Mouse (Mus musculus) lung, embryonic 14.5 days (tissue): ENCODE data around the gene Gle1. TPM values are rescaled to one million over a fixed set of nuclear protein-coding genes. Genes with fewer than 3 reads are reported as not detected.
"Not testable (repeated sequence)": the region's sequence is repeated elsewhere in the genome, so short reads cannot be mapped to it uniquely, and the experiment has no call there.

ENCODE experiments used
- ATAC-seq: fragments of 200-750 bp; cut with Nextera tagmentation; 2 replicates; pipeline ENCODE4 v1.8.0; 2017; ENCODE audit warnings: mild to moderate bottlenecking, moderate TSS enrichment, moderate library complexity; ENCODE audit not compliant: insufficient read depth
- DNase-seq: peaks from one replicate; pipeline ENCODE4 v3.0.0-alpha.2; 2015
- H3K27ac ChIP-seq: fragments of 300-500 bp; sonication (generic); 2 replicates; pipeline ENCODE4 v1.5.1; 2014; ENCODE audit warnings: low read depth, mild to moderate bottlenecking, moderate library complexity
- H3K27me3 ChIP-seq: fragments of 300-500 bp; sonication (generic); 2 replicates; pipeline ENCODE4 v1.6.1; 2014; ENCODE audit warnings: low read length, control low read depth; ENCODE audit not compliant: insufficient read depth
- H3K36me3 ChIP-seq: fragments of 300-500 bp; sonication (generic); 2 replicates; pipeline ENCODE4 v1.6.1; 2014; ENCODE audit warnings: control low read depth; ENCODE audit not compliant: insufficient read depth
- H3K4me1 ChIP-seq: fragments of 300-500 bp; sonication (generic); 2 replicates; pipeline ENCODE4 v1.6.1; 2014; ENCODE audit warnings: antibody characterized with exemption, control low read depth; ENCODE audit not compliant: insufficient read depth
- H3K4me2 ChIP-seq: fragments of 300-500 bp; sonication (generic); 2 replicates; pipeline ENCODE4 v1.6.1; 2014; ENCODE audit warnings: mild to moderate bottlenecking
- H3K4me3 ChIP-seq: fragments of 300-500 bp; sonication (generic); 2 replicates; pipeline ENCODE4 v1.5.1; 2014; ENCODE audit warnings: low read depth, low read length
- H3K9ac ChIP-seq: fragments of 300-500 bp; sonication (generic); 2 replicates; pipeline ENCODE4 v1.6.1; 2014
- H3K9me3 ChIP-seq: fragments of 300-500 bp; sonication (generic); 2 replicates; pipeline ENCODE4 v1.6.1; 2016; ENCODE audit warnings: low read depth, low read length, control low read depth
- CTCF ChIP-seq: IDR thresholded peaks from 2 replicates; pipeline ENCODE4 v1.5.1; 2016; ENCODE audit warnings: antibody characterized with exemption, low read depth
- WGBS: fragments of 180-500 bp; shearing (Covaris S2); extraction: QIAGEN DNeasy Blood & Tissue Kit; methylation state at CpG from one replicate; pipeline ENCODE4 v1.1.7; 2014; 5-methylcytosine and 5-hydroxymethylcytosine counted together
- polyA plus RNA-seq: library from polyadenylated mRNA; unstranded; fragments of >200 nt; fragmentation: Nextera tagmentation; extraction: Ambion mirVana; gene quantifications from 2 replicates; pipeline ENCODE4 v1.2.1, GENCODE M21; 2014

Gene Gle1
- polyA plus RNA-seq, 1 experiment from 2014 or later, result 64.0 TPM

- no peak for DNase-seq
- H3K4me2 ChIP-seq, result no peak overlapping the region
- no peak for ATAC-seq
- 83% methylated on average over 2 of the region's 2 CpGs for WGBS
- no peak overlapping the region for H3K9ac ChIP-seq
- H3K27me3 ChIP-seq, result no peaks in the 10 kb centered on the region
- no peaks in the 10 kb centered on the region for H3K4me1 ChIP-seq
- no peak overlapping the region for H3K27ac ChIP-seq
- peaks cover 98% of the 10 kb centered on the region for H3K36me3 ChIP-seq
- no peak for TF ChIP-seq CTCF
- no peaks in the 10 kb centered on the region for H3K9me3 ChIP-seq
- no peak overlapping the region for H3K4me3 ChIP-seq
Measured at GRCm38 (mm10) chr2:29897366-29897765, 37.9 kb upstream of the Gle1 start.

- ATAC-seq (no peak), DNase-seq (no peak)
- no peak for TF ChIP-seq CTCF
- Histone ChIP-seq H3K9me3 (no peaks in the 10 kb centered on the region), H3K27ac (no peak overlapping the region), H3K4me3 (no peak overlapping the region), H3K27me3 (no peaks in the 10 kb centered on the region), H3K4me1 (no peaks in the 10 kb centered on the region), H3K4me2 (no peak overlapping the region), H3K36me3 (peaks cover 98% of the 10 kb centered on the region), H3K9ac (no peak overlapping the region)
- 91% methylated on average over 1 of the region's 1 CpGs for WGBS
Measured at GRCm38 (mm10) chr2:29898081-29898480, 37.1 kb upstream of the Gle1 start.

GRCm38 (mm10) chr2:29902194-29902593 is 33.0 kb upstream of the Gle1 start:
- no peak overlapping the region for H3K9ac ChIP-seq
- H3K27ac ChIP-seq, result no peak overlapping the region
- TF ChIP-seq CTCF, result no peak
- no peak overlapping the region for H3K4me2 ChIP-seq
- no peaks in the 10 kb centered on the region for H3K4me1 ChIP-seq
- no peaks in the 10 kb centered on the region for H3K27me3 ChIP-seq
- no peak overlapping the region for H3K4me3 ChIP-seq
- no peaks in the 10 kb centered on the region for H3K9me3 ChIP-seq
- DNase-seq (no peak), ATAC-seq (no peak)
- WGBS, result 86% methylated on average over 10 of the region's 10 CpGs
- peaks cover 99% of the 10 kb centered on the region for H3K36me3 ChIP-seq

GRCm38 (mm10) chr2:29908171-29908570 is 27.1 kb upstream of the Gle1 start:
- H3K9ac ChIP-seq, H3K4me1 ChIP-seq, H3K27me3 ChIP-seq, ATAC-seq, H3K4me3 ChIP-seq, DNase-seq, H3K27ac ChIP-seq, H3K9me3 ChIP-seq, H3K4me2 ChIP-seq: not testable (repeated sequence)
- WGBS, result 73% methylated on average over 2 of the region's 2 CpGs
- H3K36me3 ChIP-seq, result peaks cover 85% of the 10 kb centered on the region

- Histone ChIP-seq H3K4me1 (no peaks in the 10 kb centered on the region), H3K27ac (no peak overlapping the region)
- peak; percentile 46 for DNase-seq
Measured at GRCm38 (mm10) chr2:29910042-29910441, 25.2 kb upstream of the Gle1 start.

GRCm38 (mm10) chr2:29917621-29918020 is 17.6 kb upstream of the Gle1 start:
- no peaks in the 10 kb centered on the region for H3K27me3 ChIP-seq
- DNase-seq, result no peak
- TF ChIP-seq CTCF, result no peak
- H3K4me3 ChIP-seq, result no peak overlapping the region
- no peak overlapping the region for H3K9ac ChIP-seq
- H3K9me3 ChIP-seq, result no peaks in the 10 kb centered on the region
- H3K4me1 ChIP-seq, result no peaks in the 10 kb centered on the region
- no peak overlapping the region for H3K27ac ChIP-seq
- 87% methylated on average over 11 of the region's 11 CpGs for WGBS
- peaks cover 88% of the 10 kb centered on the region for H3K36me3 ChIP-seq
- H3K4me2 ChIP-seq, result no peak overlapping the region
- no peak for ATAC-seq

More at GRCm38 (mm10) chr2:29910042-29910441, 25.2 kb upstream of the Gle1 start:
- H3K27me3 ChIP-seq, result no peaks in the 10 kb centered on the region
- H3K4me3 ChIP-seq, result no peak overlapping the region
- ATAC-seq, result no peak
- H3K36me3 ChIP-seq, result peaks cover 84% of the 10 kb centered on the region
- no peak overlapping the region for H3K9ac ChIP-seq
- H3K4me2 ChIP-seq, result no peak overlapping the region
- TF ChIP-seq CTCF, result peak; percentile 46; the same call in 1 of the 2 replicates
- no peaks in the 10 kb centered on the region for H3K9me3 ChIP-seq
- 85% methylated on average over 2 of the region's 2 CpGs for WGBS

- Histone ChIP-seq H3K36me3 (peaks cover 88% of the 10 kb centered on the region), H3K4me2 (no peak overlapping the region), H3K9ac (no peak overlapping the region), H3K9me3 (no peaks in the 10 kb centered on the region), H3K27ac (no peak overlapping the region), H3K27me3 (no peaks in the 10 kb centered on the region), H3K4me3 (no peak overlapping the region), H3K4me1 (no peaks in the 10 kb centered on the region)
- WGBS, result 23% methylated on average over 11 of the region's 11 CpGs
- DNase-seq, result peak; percentile 89
- peak; percentile 52; the same call in 1 of the 2 replicates for ATAC-seq
- no peak for TF ChIP-seq CTCF
Measured at GRCm38 (mm10) chr2:29922011-29922410, 13.2 kb upstream of the Gle1 start.

GRCm38 (mm10) chr2:29926542-29926941 is 8.7 kb upstream of the Gle1 start:
- WGBS, result 79% methylated on average over 5 of the region's 5 CpGs
- H3K4me3 ChIP-seq, result no peak overlapping the region
- H3K4me2 ChIP-seq, result no peak overlapping the region
- H3K9me3 ChIP-seq, result no peaks in the 10 kb centered on the region
- DNase-seq (no peak), ATAC-seq (no peak)
- no peak for TF ChIP-seq CTCF
- H3K4me1 ChIP-seq, result no peaks in the 10 kb centered on the region
- H3K27me3 ChIP-seq, result no peaks in the 10 kb centered on the region
- no peak overlapping the region for H3K9ac ChIP-seq
- H3K27ac ChIP-seq, result no peak overlapping the region
- H3K36me3 ChIP-seq, result peaks cover 95% of the 10 kb centered on the region
